Mouse (Mus musculus) neural tube, embryonic 10.5 days (tissue): ENCODE measurements at regions not wholly inside any gene's neighbourhood (a gene's known extent, or its start where the extent isn't known, plus 50 kb on each side); places are given as distances from the start of the nearest gene placed in this dataset.
"Not testable (repeated sequence)": the region's sequence is repeated elsewhere in the genome, so short reads cannot be mapped to it uniquely, and the experiment has no call there.

Experiments
- DNase-seq: peaks from one replicate; pipeline ENCODE4 v3.0.0-alpha.2; 2017; ENCODE audit warnings: low spot score; ENCODE audit errors: extremely low spot score

- no peak for DNase-seq
Measured at GRCm38 (mm10) chr2:166516261-166516660, 197.4 kb downstream of the Prex1 start.

GRCm38 (mm10) chr2:166514664-166515063 is 199.0 kb downstream of the Prex1 start:
- no peak for DNase-seq

DNA sequence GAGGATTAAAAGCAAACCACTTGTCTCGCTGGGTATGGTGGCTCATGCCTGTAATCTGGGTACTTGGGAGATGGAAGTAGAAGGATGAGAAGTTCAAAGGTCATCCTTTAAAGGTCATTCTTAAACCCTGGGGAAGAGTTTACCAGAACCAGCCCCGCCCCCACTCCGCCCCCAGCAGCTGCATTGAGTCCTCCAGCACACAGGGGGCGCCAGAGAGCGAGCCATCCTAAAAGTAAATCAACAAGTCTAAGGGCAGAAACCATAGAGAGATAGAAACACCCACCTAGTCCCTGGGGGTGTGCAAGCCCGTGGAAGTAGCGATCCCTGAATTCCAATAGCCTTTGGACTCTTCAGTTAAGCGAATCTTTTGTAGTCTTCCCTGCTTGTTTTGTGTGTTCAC is 201.1 kb downstream of the Prex1 start:
- DNase-seq: no peak

GRCm38 (mm10) chr2:166511477-166511876 is 202.2 kb downstream of the Prex1 start:
- not testable (repeated sequence) for DNase-seq

DNA sequence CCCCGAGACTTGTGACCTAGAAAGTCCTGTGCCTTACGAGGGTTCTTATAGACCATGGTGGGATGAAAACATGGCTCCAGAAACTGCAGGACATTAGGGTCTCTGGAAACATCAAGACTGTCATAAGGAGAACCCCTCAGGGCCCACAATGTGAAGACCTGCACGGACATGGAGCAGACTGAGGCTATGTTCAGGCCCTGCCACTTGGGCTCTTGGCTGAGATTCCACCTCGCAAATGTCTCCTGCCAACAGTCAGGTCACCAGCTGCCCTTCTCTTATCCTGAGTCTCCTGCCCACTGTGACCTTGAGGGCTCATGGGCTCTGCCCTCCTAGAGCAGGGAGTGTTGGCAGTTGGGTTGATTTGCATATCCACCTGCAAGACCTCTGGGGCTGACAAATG is 202.9 kb downstream of the Prex1 start:
- DNase-seq: no peak

GRCm38 (mm10) chr2:166509591-166509990 is 204.0 kb downstream of the Prex1 start:
- DNase-seq: no peak

DNA sequence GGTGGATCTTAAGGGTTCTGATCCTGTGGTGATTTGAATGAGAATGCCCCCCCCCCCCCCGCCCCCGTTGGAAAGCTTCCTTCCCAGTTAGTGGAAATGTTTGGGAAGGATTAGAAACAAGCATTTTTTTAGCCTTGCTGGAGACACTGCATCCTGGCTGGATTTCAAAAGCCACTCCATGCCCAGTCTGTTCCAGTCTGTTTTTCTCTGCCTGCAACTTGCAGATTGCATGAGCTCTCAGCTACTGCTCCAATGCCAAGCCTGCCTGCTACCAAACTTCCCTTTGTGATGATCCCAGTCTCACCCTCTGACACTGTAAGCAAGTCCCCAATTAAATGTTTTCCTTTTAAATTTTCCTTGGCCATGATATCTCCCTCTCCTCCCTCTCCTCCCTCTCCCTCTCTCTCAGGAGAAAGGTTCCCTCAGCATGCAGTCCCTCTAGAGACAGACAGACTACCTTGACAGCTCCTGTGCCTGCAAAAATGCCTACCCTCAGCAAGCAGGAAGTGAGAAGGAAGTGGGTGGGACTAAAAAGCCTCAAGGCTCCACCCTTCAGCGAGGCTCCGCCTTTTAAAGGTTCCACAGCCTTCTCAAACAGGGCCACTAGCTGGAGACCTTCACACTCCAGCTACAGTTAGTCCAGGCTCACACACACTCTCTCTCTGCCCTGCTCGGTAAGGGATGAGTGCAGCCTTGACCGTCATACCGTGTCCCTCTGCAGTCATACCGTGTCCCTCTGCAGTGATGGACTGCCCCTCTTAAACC is 204.8 kb downstream of the Prex1 start:
- no peak for DNase-seq

- peak; percentile 19 for DNase-seq
Measured at GRCm38 (mm10) chr2:166505309-166505708, 208.3 kb downstream of the Prex1 start.

GRCm38 (mm10) chr2:166503666-166504065 is 210.0 kb downstream of the Prex1 start:
- no peak for DNase-seq

DNA sequence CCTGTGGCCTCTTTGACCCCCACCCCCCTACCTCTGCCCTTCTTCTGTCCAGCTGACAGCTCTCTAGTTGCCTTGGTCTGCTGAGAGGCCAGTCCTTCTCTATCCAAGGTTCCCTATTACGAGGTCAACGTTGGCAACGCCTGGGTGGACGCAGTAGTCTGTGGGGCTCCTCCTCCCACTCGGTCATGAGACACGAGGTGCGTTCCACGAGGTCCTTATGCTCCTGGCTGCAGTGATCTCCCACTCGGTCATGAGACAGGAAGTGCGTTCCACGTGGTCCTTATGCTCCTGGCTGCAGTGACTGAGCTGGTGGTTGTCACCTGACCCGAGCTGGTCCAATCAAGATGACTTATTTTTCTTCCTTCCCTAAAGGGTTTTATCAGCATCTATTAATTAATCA is 220.7 kb downstream of the Prex1 start:
- no peak for DNase-seq

DNA sequence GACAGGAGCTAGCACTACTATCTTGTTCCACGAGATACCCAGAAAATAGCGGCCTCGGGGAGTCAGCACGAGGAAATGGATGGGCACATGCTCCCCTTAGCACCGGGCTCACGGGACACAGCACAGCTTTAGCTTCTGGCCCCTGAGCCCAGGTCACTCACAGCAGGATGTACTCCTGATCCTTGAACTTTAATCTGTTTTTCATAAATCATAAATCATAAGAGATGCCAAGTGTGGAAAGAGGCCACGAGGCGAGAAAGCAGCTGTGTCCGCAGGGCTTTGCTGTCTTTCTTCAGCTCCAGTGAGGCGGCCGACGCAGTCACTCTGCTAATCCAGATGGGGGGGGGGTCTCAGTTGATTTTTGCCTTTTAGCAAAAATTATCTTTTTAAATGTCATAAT is 221.2 kb downstream of the Prex1 start:
- DNase-seq: no peak

DNA sequence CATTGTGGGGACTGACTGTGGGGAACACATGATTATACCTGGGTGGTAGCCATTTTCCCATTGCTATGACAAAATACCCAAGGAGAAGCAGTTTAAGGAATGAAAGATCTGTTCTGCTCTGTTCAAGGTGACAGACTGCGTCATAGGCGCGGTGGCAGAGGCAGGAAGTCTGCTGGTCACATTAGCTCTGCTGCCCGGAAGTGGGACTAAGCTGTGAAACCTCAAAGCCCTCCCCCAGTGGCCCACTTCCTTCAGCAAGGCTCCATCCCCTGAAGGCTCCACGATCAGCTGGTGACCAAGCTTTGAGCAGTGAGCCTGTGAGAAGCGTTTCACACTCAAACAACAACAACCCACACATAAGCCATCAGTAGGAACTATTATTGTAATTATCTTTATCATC is 221.8 kb downstream of the Prex1 start:
- DNase-seq: no peak

GRCm38 (mm10) chr2:166489041-166489872 is 224.4 kb downstream of the Prex1 start:
- no peak for DNase-seq

DNA sequence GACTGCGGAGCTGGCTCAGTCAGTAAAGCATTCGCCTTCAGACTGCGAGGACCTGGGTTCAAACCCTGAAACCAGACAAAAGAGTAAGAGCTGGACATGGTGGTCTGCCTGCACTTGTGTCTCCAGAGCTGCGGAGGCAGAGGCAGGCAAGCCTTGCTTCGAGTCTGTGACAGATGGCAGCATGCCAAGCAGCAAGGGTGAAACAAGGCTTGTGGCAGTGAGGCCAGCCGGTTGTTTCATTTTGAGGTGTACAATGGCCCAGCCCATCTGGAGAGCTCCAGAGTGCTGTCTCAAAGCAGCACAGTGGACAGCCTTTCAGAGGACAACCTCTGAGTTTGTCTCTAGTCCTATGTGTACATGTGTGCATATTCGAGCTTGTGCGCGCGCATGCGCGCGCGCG is 225.9 kb downstream of the Prex1 start:
- no peak for DNase-seq

DNA sequence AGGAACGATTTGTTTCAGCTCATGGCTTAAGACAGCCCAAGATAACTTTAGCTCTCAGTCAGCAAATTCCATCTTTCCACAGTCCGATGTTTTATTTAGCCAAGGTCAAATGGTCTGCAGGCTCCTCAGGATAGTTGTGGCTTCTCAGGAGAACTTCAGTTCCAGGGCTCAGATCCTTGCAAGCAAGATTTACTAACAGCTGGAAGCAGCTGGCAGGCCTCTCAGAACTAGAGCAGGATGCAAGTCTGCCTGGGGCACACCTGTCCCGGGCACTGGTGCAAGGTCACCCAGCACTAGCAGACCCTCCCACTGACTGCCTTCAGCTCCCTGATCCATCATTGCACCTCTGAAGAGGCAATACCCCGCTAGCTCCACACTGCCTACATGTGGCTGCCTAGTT is 227.8 kb downstream of the Prex1 start:
- no peak for DNase-seq

- no peak for DNase-seq
Measured at GRCm38 (mm10) chr2:166485361-166485760, 228.3 kb downstream of the Prex1 start.

GRCm38 (mm10) chr2:166483617-166484319 is 229.9 kb downstream of the Prex1 start:
- DNase-seq: no peak

DNA sequence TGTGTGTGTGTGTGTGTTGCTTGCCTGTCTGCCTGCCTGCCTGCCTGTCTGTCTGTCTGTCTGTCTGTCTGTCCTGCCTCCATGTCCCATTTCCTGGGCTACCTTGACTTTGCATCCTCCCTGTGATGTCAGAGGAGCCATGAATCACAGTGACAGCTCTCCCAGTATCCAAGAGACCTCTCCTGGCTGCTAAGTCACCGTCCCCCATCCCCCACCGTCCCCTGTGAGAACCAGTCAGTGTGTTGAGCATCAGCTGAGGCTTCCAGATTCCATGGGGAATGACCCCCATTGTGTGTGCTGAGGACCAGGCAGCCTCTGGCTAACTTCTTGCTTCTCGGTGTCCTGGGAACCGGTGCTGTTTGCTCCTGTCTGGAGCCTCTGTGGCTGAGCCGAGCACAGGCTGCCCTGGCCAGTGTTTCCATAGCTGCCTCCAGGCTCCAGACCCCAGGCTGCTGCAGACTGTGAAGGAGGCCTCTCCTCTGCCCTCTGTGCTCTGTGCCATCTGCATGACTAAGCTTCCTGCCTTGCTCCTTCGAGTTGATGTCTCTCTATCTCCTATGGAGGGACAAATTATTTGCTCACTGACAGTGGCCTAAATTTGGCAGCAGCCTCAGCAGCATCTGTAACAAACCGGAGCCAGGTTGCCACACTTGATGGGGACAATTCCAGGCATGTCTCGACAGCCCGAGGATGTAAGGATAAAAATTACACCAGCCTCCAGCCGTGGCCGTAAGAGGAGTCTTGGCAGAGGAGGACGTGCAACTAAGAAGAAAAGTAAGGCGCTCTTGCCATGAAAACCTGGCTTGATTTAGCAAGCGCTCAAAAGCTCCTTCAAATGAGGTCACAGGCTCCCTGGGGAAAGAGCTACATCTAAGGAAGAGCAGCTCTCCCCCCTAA is 230.7 kb downstream of the Prex1 start:
- no peak for DNase-seq

DNA sequence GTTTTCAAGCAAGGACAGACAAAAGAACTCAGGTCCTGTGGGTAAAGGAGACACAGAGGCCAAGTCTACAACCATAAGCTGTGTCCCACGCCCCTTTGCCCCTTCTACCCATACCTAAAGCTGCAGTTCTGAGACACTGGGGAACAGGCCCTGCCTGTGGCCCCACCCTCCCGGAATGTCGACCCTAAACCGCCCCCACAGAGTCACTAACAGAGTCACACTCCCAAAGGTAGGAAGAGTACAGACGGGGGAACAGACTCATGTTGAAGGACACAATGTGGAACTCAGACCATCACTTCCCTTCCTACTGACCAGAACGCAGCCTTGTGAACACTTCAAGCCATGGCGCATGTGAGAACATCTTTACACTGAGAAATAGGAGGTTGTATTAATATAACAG is 231.9 kb downstream of the Prex1 start:
- DNase-seq: no peak

DNA sequence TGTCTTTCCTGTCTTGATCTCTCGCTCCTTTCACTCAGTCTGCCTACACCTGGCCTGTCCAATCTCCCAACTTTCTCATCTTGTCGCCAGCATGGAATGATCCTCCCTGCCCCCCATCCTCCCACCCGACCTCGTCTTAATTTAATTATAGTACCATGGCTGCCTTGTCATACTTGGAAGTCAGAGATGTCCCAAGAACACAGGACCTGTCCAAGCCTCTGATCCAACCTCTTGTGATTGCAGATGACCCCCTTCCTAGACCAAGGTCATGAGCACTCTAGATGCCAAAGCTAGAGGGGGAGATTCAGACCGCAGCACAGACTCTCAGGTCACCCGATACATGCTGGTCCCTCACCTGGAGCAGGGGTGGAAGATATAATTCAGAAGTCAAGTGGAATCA is 232.3 kb downstream of the Prex1 start:
- DNase-seq: no peak

DNA sequence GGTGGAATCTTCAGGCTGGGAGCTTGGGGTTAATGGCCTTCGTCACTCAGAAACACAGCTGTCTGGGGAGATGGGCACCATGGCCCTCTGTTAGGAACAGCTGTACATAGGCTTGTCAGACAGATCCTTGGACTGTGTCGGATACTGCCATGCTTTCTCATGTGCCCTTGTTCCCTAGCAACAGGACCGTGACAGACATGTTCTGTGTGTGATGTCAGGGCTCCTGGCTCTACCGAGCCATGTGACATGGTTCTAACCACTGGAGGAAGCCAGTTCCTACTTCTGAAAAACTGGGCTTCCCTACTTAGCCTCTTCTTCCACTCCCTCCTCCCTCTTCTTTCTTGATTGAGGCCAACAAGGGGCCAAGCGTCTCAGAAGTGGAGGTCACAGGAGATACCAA is 232.7 kb downstream of the Prex1 start:
- no peak for DNase-seq
